18 mouse cellular contexts compared by ENCODE assay signal in genomic region chr9:117754651-117755050, GRCm38 (mm10).
A peak's percentile ranks its signal among the peaks of the same experiment; 100 is the strongest.
DNase-seq lines count a peak whose midpoint lies in the region; ATAC-seq and TF ChIP-seq lines count a peak whose summit lies in the region.
"Had no signal": no experiment of that assay in that cellular context is flagged by ENCODE, and none has a peak within 500 bp of the region (broad histone marks: within the 10 kb centered on the region; RNA-seq: fewer than 3 reads in every experiment).

No protein-coding gene starts in this region.

- H3K9me3 ChIP-seq in limb, embryonic 10.5 days (replicated peaks) = no peaks in the 10 kb centered on the region
- H3K9me3 ChIP-seq in limb, embryonic 13.5 days = no peaks in the 10 kb centered on the region
- H3K9me3 ChIP-seq in midbrain, embryonic 11.5 days (ENCODE audit: control insufficient read depth, low read length) = no peaks in the 10 kb centered on the region
- H3K9me3 ChIP-seq: embryonic facial prominence, embryonic 10.5 days; embryonic facial prominence, embryonic 12.5 days; forebrain, embryonic 13.5 days had no signal

- ATAC-seq in limb, embryonic 13.5 days (ENCODE audit: low FRiP score, low read depth) = no peak
- no peak for ATAC-seq in midbrain, embryonic 11.5 days (ENCODE audit: low FRiP score)
- ATAC-seq: forebrain, embryonic 13.5 days; forebrain, embryonic 16.5 days had no signal

- H3K4me2 ChIP-seq in limb, embryonic 13.5 days (replicated peaks) = no peak overlapping the region
- H3K4me2 ChIP-seq in myocyte (ENCODE audit: low read depth) = no peak overlapping the region
- no peak overlapping the region for H3K4me2 ChIP-seq in midbrain, embryonic 11.5 days
- H3K4me2 ChIP-seq: embryonic facial prominence, embryonic 12.5 days; forebrain, embryonic 13.5 days had no signal

- H3K36me3 ChIP-seq in limb, embryonic 10.5 days = no peaks in the 10 kb centered on the region
- H3K36me3 ChIP-seq in limb, embryonic 13.5 days = no peaks in the 10 kb centered on the region
- no peaks in the 10 kb centered on the region for H3K36me3 ChIP-seq in myocyte (ENCODE audit: control insufficient read depth, insufficient read depth)
- no peaks in the 10 kb centered on the region for H3K36me3 ChIP-seq in midbrain, embryonic 11.5 days (ENCODE audit: control insufficient read depth, insufficient read depth, low read length)
- H3K36me3 ChIP-seq: embryonic facial prominence, embryonic 10.5 days; embryonic facial prominence, embryonic 12.5 days had no signal

- 91% methylated on average over 6 of the region's 6 CpGs for WGBS in limb, embryonic 10.5 days
- 85% methylated on average over 6 of the region's 6 CpGs for WGBS in limb, embryonic 13.5 days
- WGBS in midbrain, embryonic 11.5 days = 89% methylated on average over 6 of the region's 6 CpGs

- H3K27ac ChIP-seq in limb, embryonic 10.5 days = 0 out of 2 replicates have a peak overlapping the region, but pooled peaks have one; percentile 19
- H3K27ac ChIP-seq in limb, embryonic 13.5 days = peak overlapping the region; percentile 3; the same call in 1 of the 2 replicates
- H3K27ac ChIP-seq in midbrain, embryonic 11.5 days (ENCODE audit: low read depth, low read length) = no peak overlapping the region
- H3K27ac ChIP-seq: embryonic facial prominence, embryonic 10.5 days; embryonic facial prominence, embryonic 12.5 days; forebrain, embryonic 13.5 days had no signal

- no peak for DNase-seq in limb, embryonic 10.5 days (ENCODE audit: low spot score)
- no peak for DNase-seq in midbrain, embryonic 11.5 days (ENCODE audit: low spot score, missing footprints)
- no peak for DNase-seq in left cerebral cortex, adult 18-20 months (ENCODE audit: low spot score in 2 of 2)
- DNase-seq: adrenal gland, adult 2 months; adrenal gland, postnatal 10 days; adrenal gland, postnatal 25 days; cerebellum, adult 11 months; cerebellum, adult 18-20 months; cerebellum, adult 8-10 months; cerebellum, adult 9-11 months; cerebellum, postnatal 14 days; cerebellum, postnatal 36 days had no signal

- no peak overlapping the region for H3ac ChIP-seq in myocyte (ENCODE audit: control insufficient read depth, insufficient read length)

- H3K9ac ChIP-seq in limb, embryonic 13.5 days = no peak overlapping the region
- no peak overlapping the region for H3K9ac ChIP-seq in midbrain, embryonic 11.5 days (ENCODE audit: low read length)
- H3K9ac ChIP-seq: embryonic facial prominence, embryonic 12.5 days; forebrain, embryonic 13.5 days had no signal

- peaks cover 16% of the 10 kb centered on the region for H3K4me1 ChIP-seq in limb, embryonic 10.5 days
- H3K4me1 ChIP-seq in limb, embryonic 13.5 days = 0 out of 2 replicates have a peak, but pooled peaks cover 6% of the 10 kb centered on the region
- no peaks in the 10 kb centered on the region for H3K4me1 ChIP-seq in midbrain, embryonic 11.5 days (ENCODE audit: control insufficient read depth, insufficient read depth, low read length)
- H3K4me1 ChIP-seq: forebrain, embryonic 13.5 days had no signal

- no peaks in the 10 kb centered on the region for H3K79me2 ChIP-seq in myocyte (ENCODE audit: control insufficient read depth, insufficient read depth)

- no peak overlapping the region for H3K4me3 ChIP-seq in limb, embryonic 10.5 days
- no peak overlapping the region for H3K4me3 ChIP-seq in limb, embryonic 13.5 days
- H3K4me3 ChIP-seq in myocyte = no peak overlapping the region
- no peak overlapping the region for H3K4me3 ChIP-seq in midbrain, embryonic 11.5 days (ENCODE audit: low read depth, low read length)
- H3K4me3 ChIP-seq: embryonic facial prominence, embryonic 10.5 days; embryonic facial prominence, embryonic 12.5 days; forebrain, embryonic 13.5 days had no signal

- no peak for TF ChIP-seq POLR2A in myocyte (IDR thresholded peaks at IDR 0.05; ENCODE audit: insufficient read length, low read depth)

- H3K27me3 ChIP-seq in limb, embryonic 10.5 days (ENCODE audit: low read depth, poor library complexity, severe bottlenecking) = no peaks in the 10 kb centered on the region
- no peaks in the 10 kb centered on the region for H3K27me3 ChIP-seq in limb, embryonic 13.5 days
- no peaks in the 10 kb centered on the region for H3K27me3 ChIP-seq in myocyte (ENCODE audit: control insufficient read depth, insufficient read depth, insufficient read length)
- H3K27me3 ChIP-seq in midbrain, embryonic 11.5 days (ENCODE audit: control insufficient read depth, insufficient read depth, low read length) = no peaks in the 10 kb centered on the region
- H3K27me3 ChIP-seq: embryonic facial prominence, embryonic 12.5 days; forebrain, embryonic 13.5 days had no signal

TF ChIP-seq in myocyte, 11 proteins besides CTCF, POLR2A, EP300 and RAD21:
- TF ChIP-seq MYOD1 (IDR thresholded peaks at IDR 0.05; ENCODE audit: control insufficient read depth in 1 of 3, insufficient read length in 2 of 3, low read depth in 2 of 3) (peak; percentile 20 to 75 (median 60)), POLR2AphosphoS2 (IDR thresholded peaks at IDR 0.05; ENCODE audit: insufficient read length, low read depth) (no peak)
